Mouse (Mus musculus): Measurements from ENCODE around the gene Kars.

- TF ChIP-seq ZC3H11A (IDR thresholded peaks at IDR 0.05; ENCODE audit: low read depth, low read length), result no peak
- no peak for TF ChIP-seq JUN (IDR thresholded peaks at IDR 0.05; ENCODE audit: insufficient read depth, low read depth, low read length)
- no peak for TF ChIP-seq CTCF (conservative IDR thresholded peaks at IDR 0.05 in 1 of 2, IDR thresholded peaks at IDR 0.05 in 1 of 2; ENCODE audit: low read depth in 2 of 2, low read length in 2 of 2)
- TF ChIP-seq USF1 (IDR thresholded peaks at IDR 0.05; ENCODE audit: low read depth, low read length), result no peak
- TF ChIP-seq POLR2A (IDR thresholded peaks at IDR 0.05; ENCODE audit: low read depth, low read length), result no peak
- TF ChIP-seq TCF12 (IDR thresholded peaks at IDR 0.05; ENCODE audit: low read depth, low read length), result no peak
Observed at GRCm38 (mm10) chr8:111963091-111963490, 48.0 kb downstream of the Kars start.
